Mouse (Mus musculus) adrenal gland, adult 18-20 months (tissue): ENCODE results near the gene Serpinb3b. TPM values are rescaled to one million over a fixed set of nuclear protein-coding genes. Genes with fewer than 3 reads are reported as not detected.
"Not testable (repeated sequence)": the region's sequence is repeated elsewhere in the genome, so short reads cannot be mapped to it uniquely, and the experiment has no call there.

Source experiments
- DNase-seq, 2 experiments: peaks; one replicate each; pipeline ENCODE4 v3.0.0; 2021 to 2022; ENCODE audit warnings: low spot score in 2 of 2
- long read RNA-seq, 2 experiments: library from polyadenylated mRNA; stranded (forward); transcript quantifications; one replicate each; pipeline ENCODE4 v2.0.0; 2021
- total RNA-seq, 2 experiments: library from RNA; stranded (reverse); gene quantifications; 1 replicate in 1 of 2; 2 replicates in 1 of 2; pipeline ENCODE4 v1.2.3; 2021

Serpinb3b gene
- total RNA-seq: not detected
- long read RNA-seq, experiment 1: 0 reads
- long read RNA-seq, experiment 2: 0 reads

DNA sequence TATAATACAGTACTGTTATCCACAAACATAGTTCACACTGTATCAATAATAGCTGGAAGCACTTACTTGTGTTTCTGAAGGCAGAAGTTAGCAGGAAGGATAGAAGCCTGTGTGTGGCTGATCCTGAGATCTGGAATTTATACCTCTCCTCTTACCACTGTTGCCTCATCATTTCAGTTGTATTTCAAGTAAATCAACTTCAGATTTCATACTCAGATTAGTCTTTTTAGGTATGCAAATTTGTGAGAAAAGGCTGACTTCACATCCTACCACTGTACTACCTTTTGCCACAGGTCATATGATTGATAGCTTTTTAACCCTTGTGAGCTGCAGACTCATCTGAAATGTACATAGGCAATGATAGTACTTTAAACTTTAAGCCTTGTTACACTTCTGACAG, at the start of gene Serpinb3b, which contains the start of gene Serpinb3c:
TSS of gene Serpinb3b (minus strand) at position 101 of the 400 bp plus-strand sequence.
TSS of gene Serpinb3c (minus strand) at position 111 of the 400 bp plus-strand sequence.
- DNase-seq: not testable (repeated sequence)

DNA sequence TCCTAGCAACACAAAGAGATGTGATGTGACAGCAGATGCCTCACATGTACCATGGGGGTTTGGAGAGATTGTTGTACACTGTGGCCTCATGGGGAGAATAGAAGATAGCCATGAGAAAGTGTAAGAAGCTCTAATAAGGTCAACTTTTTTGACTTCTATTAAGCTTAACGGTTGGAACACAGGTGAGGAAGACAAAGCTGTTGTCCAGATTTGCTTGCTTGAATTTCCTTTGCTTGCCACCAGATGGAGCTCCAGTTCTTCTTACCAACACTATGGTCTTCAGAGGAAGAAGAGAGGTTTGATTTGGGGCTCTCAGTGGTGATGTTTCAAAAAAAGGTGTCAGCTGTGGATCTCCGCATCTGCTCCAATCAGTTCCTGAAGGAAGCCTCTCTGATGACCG, 35.0 kb downstream of the Serpinb3b start:
- not testable (repeated sequence) for DNase-seq

DNA sequence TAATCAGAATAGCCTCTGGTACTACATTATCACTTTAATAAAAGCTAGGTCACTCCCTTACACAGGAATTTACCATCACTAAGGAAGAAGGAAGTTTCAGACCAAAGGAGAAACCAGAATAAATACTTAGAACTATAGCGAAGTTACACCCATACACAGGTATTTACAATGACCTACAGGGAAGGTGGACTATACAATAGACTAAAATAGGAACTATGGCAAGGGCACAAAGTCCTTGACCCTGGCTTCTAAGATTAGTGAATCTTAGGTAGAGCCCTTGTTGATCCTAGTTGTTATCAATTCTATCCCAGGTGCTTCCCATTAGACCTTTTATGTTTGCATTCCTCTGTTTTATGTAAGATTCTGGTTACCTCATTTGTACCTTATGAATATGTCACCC, 60.9 kb downstream of the Serpinb3b start:
- DNase-seq: not testable (repeated sequence)

DNA sequence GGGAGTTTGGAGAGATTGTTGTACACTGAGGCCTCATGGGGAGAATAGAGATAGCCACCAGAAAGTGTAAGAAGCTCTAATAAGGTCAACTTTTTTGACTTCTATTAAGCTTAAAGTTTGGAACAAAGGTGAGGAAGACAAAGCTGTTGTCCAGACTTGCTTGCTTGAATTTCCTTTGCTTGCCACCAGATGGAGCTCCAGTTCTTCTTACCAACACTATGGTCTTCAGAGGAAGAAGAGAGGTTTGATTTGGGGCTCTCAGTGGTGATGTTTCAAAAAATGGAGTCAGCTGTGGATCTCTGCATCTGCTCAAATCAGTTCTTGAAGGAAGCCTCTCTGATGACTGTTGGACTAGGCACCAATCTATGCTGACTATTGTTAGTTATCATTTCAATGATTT, 150.7 kb downstream of the Serpinb3b start:
- not testable (repeated sequence) for DNase-seq

Other genes with a start within 250 kb of the Serpinb3b start
- gene Serpinb3a, start 226.1 kb downstream of the Serpinb3b start, total RNA-seq: not detected
- gene Serpinb3d, start 194.9 kb downstream of the Serpinb3b start, total RNA-seq: not detected
- gene Serpinb3c, start within 50 bp of the Serpinb3b start, total RNA-seq: not detected
- gene Serpinb11, start 82.8 kb upstream of the Serpinb3b start, total RNA-seq: not detected
- gene Serpinb7, start 121.3 kb upstream of the Serpinb3b start, total RNA-seq: not detected
- under 1 TPM in 1 of 2 experiments, not detected in 1; 0.74 TPM for gene Serpinb2, start 233.1 kb upstream of the Serpinb3b start, total RNA-seq